Mouse (Mus musculus) 416B (cell line): ENCODE results near the gene Pum1.

ENCODE experiments used
- DNase-seq: peaks from one replicate; pipeline ENCODE4 v3.0.0; 2011; ENCODE audit warnings: low read depth

The Pum1 gene

GRCm38 (mm10) chr4:130819806-130820205 is 156.7 kb downstream of the Pum1 start:
- no peak for DNase-seq

GRCm38 (mm10) chr4:130820594-130821255 is 157.6 kb downstream of the Pum1 start:
- DNase-seq: no peak

GRCm38 (mm10) chr4:130828851-130829673 is 165.9 kb downstream of the Pum1 start:
- DNase-seq: no peak
